Mouse (Mus musculus): ENCODE data around the gene Vwc2.

Vwc2 gene

DNA sequence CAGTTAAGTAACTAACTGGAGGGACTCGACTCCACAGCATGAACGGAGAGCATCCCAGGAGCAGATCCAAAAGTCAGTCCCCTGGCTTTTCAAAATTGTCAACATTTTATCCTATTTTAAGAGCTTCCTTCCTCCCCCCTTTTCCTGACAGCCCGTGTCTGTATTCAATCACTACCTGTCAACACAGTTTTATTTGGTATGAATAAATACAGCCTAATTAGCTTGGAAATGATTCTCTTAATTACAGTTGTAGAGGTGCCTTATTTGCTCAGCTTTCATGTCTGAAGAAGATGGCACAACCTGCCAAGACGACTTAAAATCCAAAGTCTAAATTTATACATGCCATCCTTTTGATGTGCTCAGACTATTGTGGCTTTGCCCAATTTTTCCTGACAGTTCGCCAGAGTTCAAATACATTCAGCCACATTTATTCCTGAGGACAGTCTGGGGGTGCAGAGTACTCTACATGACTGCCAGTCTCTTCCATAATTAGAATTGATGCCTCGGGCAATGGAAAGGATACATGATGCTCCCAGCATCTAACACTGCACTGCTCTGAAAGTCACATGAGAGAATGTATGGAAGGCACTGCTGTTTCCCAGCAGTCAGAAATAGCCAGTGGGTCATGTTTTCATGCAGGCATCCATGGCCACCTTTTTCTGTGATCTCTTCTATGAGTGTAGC, 128.8 kb downstream of the Vwc2 start:
- no peak for DNase-seq (ENCODE audit: low spot score)

GRCm38 (mm10) chr11:11257348-11257747, 143.3 kb downstream of the Vwc2 start:
- no peak for DNase-seq (ENCODE audit: low spot score)

DNA sequence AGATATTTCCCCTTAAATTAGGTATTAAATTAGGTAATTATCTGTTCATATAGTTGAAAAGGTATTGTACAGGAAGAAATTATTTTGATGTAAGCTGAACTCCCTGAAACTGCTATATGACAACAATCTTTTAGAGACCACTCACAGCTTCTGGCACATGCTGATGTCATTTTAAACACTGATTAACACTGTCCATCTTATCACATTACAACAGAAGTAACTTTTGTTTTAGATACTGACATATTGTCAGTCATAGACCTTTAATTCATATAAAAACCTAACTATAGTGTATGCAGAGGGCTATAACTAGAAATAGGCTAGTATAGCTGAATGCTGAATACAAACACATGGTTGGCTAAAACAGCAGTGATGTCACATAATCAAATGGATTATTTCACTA, 166.1 kb downstream of the Vwc2 start:
- DNase-seq (ENCODE audit: low spot score) = no peak

GRCm38 (mm10) chr11:11283512-11283911, 169.5 kb downstream of the Vwc2 start:
- no peak for DNase-seq (ENCODE audit: low spot score)
